Mouse (Mus musculus) hematopoietic stem cell, adult 5-6 weeks (primary cell): Measurements from ENCODE around the gene Vmn1r118. TPM values are rescaled to one million over a fixed set of nuclear protein-coding genes. Genes with fewer than 3 reads are reported as not detected.
"Not testable (repeated sequence)": the region's sequence is repeated elsewhere in the genome, so short reads cannot be mapped to it uniquely, and the experiment has no call there.

Experiments used
- ATAC-seq, 2 experiments: fragments of 125-278 bp in 1 of 2; replicated peaks in 1 of 2; 2 replicates each; pipeline ENCODE4 v1.8.0; 2016 to 2017; ENCODE audit warnings: inconsistent platforms in 2 of 2, mild to moderate bottlenecking in 2 of 2, moderate number of reproducible peaks in 2 of 2, low read depth in 1 of 2, moderate TSS enrichment in 1 of 2; ENCODE audit not compliant: low FRiP score in 2 of 2, poor library complexity in 2 of 2, severe bottlenecking in 2 of 2, insufficient read depth in 1 of 2, low TSS enrichment in 1 of 2
- total RNA-seq: library from RNA; stranded (forward); fragments of 172-1452, 232-1000 nt; gene quantifications from 2 replicates; pipeline ENCODE4 v1.2.3, GENCODE M21; 2017

The Vmn1r118 gene
- not detected in 2 replicates for total RNA-seq

GRCm38 (mm10) chr7:20912247-20912646, at the start of gene Vmn1r118:
TSS of gene Vmn1r118 (minus strand) at chr7:20912347.
- ATAC-seq: not testable (repeated sequence)

DNA sequence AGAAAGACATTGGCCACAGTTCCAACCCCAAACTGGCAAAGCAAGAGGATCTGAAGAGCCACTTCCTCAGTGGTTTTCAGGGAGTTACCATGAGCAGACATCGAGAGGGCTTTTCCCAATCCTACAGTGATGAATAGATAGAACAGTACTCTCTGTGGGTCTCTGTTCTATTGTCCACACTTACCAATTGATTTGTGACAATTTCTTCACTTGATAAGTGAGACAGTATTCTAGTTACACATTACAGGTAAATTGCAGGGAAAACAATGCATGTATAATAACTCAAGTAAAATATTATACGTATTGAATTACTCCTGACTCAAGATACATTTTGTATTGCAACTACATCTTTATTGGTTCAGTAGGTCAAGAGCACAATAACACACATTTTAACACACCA, 28.1 kb downstream of the Vmn1r118 start, which contains the start of gene Vmn1r117:
Gene Vmn1r117, minus strand, starts transcription at position 101 of the 400 bp plus-strand sequence.
- not testable (repeated sequence) for ATAC-seq

DNA sequence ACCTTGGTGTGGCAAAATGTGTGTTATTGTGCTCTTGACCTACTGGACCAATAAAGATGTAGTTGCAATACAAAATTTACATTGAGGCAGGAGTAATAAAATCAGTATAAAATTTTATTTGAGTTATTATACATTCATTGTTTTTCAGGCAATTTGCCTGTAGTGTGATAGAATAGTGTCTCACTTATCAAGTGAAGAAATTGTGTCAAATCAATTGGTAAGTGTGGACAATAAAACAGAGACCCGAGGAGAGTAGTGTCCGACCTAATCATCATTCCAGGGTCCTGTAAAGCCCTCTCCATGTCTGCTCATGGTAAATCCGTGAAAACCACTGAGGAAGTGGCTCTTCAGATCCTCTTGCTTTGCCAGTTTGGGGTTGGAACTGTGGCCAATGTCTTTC, 40.2 kb downstream of the Vmn1r118 start, which contains the start of gene Vmn1r116:
Gene Vmn1r116, plus strand, starts transcription at position 301 of the 400 bp plus-strand sequence.
- ATAC-seq: not testable (repeated sequence)

Other genes with a start within 250 kb of the Vmn1r118 start
- not detected in 2 replicates for gene Vmn1r107, start 243.4 kb downstream of the Vmn1r118 start, total RNA-seq
- not detected in 2 replicates for gene Vmn1r111, start 209.1 kb downstream of the Vmn1r118 start, total RNA-seq
- gene Gm10668, start 181.7 kb downstream of the Vmn1r118 start, total RNA-seq: not detected in 2 replicates
- gene Vmn1r112, start 141.2 kb downstream of the Vmn1r118 start, total RNA-seq: not detected in 2 replicates
- not detected in 2 replicates for gene Vmn1r113, start 125.1 kb downstream of the Vmn1r118 start, total RNA-seq
- gene Vmn1r114, start 100.2 kb downstream of the Vmn1r118 start, total RNA-seq: not detected in 2 replicates
- gene Vmn1r115, start 67.4 kb downstream of the Vmn1r118 start, total RNA-seq: not detected in 2 replicates
- gene Vmn1r116, start 40.1 kb downstream of the Vmn1r118 start, total RNA-seq: not detected in 2 replicates
- gene Vmn1r117, start 28.2 kb downstream of the Vmn1r118 start, total RNA-seq: not detected in 2 replicates
- gene Vmn1r119, start 100.1 kb upstream of the Vmn1r118 start, total RNA-seq: not detected in 2 replicates
- not detected in 2 replicates for gene Vmn1r120, start 141.4 kb upstream of the Vmn1r118 start, total RNA-seq
- gene Vmn1r121, start 186.2 kb upstream of the Vmn1r118 start, total RNA-seq: not detected in 2 replicates
- not detected in 2 replicates for gene Vmn1r122, start 221.8 kb upstream of the Vmn1r118 start, total RNA-seq
- not detected in 2 replicates for gene Vmn1r123, start 249.8 kb upstream of the Vmn1r118 start, total RNA-seq